Mouse (Mus musculus): ENCODE results near the gene Ywhag.

DNA sequence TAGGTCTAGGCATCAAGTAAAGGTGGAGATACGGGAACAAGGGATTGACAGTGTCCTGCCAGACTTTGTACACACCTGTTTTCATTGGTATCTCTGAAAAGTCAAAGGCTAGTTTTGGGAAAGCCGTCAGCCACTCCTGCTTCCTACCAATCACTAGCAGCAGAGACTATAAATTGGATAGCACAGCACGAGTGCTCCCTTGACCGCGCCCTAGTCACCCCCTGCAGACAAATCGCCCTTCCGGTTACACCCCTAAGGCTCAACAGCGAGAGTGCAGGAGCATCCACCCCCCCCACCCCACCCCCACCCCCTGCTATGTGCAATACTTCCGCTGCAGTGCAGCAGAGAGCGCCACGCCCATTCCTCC is 27.7 kb upstream of the Ywhag start:
- no peak for TF ChIP-seq CTCF (conservative IDR thresholded peaks at IDR 0.05; ENCODE audit: low read length)
- no peak for TF ChIP-seq NANOG (IDR thresholded peaks at IDR 0.05; ENCODE audit: borderline replicate concordance, low read length)
